Mouse (Mus musculus) right cerebral cortex, adult 2 months (tissue): ENCODE measurements around the gene Cplx2.

Experiments
- DNase-seq, 2 experiments: peaks; one replicate each; pipeline ENCODE4 v3.0.0; 2021 to 2022; ENCODE audit warnings: low spot score in 2 of 2

Cplx2 gene

GRCm38 (mm10) chr13:54367758-54368157, 3.4 kb upstream of the Cplx2 start:
- no peak for DNase-seq

- no peak for DNase-seq
Observed at GRCm38 (mm10) chr13:54368181-54368580, 3.0 kb upstream of the Cplx2 start.

GRCm38 (mm10) chr13:54371387-54372330, 510 bp downstream of the Cplx2 start:
- DNase-seq, result peak; percentile 61 to 71

- DNase-seq, result peak; percentile 88 to 91
Observed at GRCm38 (mm10) chr13:54372665-54373064, 1.5 kb downstream of the Cplx2 start.

GRCm38 (mm10) chr13:54374106-54374706, 3.1 kb downstream of the Cplx2 start:
- DNase-seq, result peak in 1 of 2 experiments; percentile 54

GRCm38 (mm10) chr13:54375497-54376495, 4.6 kb downstream of the Cplx2 start:
- peak in 1 of 2 experiments; percentile 7 for DNase-seq

GRCm38 (mm10) chr13:54376736-54377135, 5.6 kb downstream of the Cplx2 start:
- no peak for DNase-seq

- DNase-seq, result no peak
Observed at GRCm38 (mm10) chr13:54378051-54378450, 6.9 kb downstream of the Cplx2 start.

- DNase-seq, result no peak
Observed at GRCm38 (mm10) chr13:54380421-54380820, 9.3 kb downstream of the Cplx2 start.

GRCm38 (mm10) chr13:54381396-54381795, 10.2 kb downstream of the Cplx2 start:
- DNase-seq, result no peak

GRCm38 (mm10) chr13:54383531-54383930, 12.4 kb downstream of the Cplx2 start:
- no peak for DNase-seq

GRCm38 (mm10) chr13:54384518-54384917, 13.4 kb downstream of the Cplx2 start:
- DNase-seq, result no peak

GRCm38 (mm10) chr13:54385008-54386004, 14.2 kb downstream of the Cplx2 start:
- no peak for DNase-seq

GRCm38 (mm10) chr13:54389971-54390564, 18.9 kb downstream of the Cplx2 start:
- DNase-seq, result peak in 1 of 2 experiments; percentile 17

- DNase-seq, result no peak
Observed at GRCm38 (mm10) chr13:54390565-54391013, 19.4 kb downstream of the Cplx2 start.

GRCm38 (mm10) chr13:54391313-54391712, 20.2 kb downstream of the Cplx2 start:
- DNase-seq, result no peak

GRCm38 (mm10) chr13:54397069-54397468, 25.9 kb downstream of the Cplx2 start:
- no peak for DNase-seq

- no peak for DNase-seq
Observed at GRCm38 (mm10) chr13:54400565-54401179, 29.5 kb downstream of the Cplx2 start.

- DNase-seq, result no peak
Observed at GRCm38 (mm10) chr13:54401180-54401569, 30.0 kb downstream of the Cplx2 start.
